Mouse (Mus musculus) granulocyte monocyte progenitor cell, adult 5-6 weeks (primary cell): Measurements from ENCODE around the gene Vmn1r43. TPM values are rescaled to one million over a fixed set of nuclear protein-coding genes. Genes with fewer than 3 reads are reported as not detected.
"Not testable (repeated sequence)": the region's sequence is repeated elsewhere in the genome, so short reads cannot be mapped to it uniquely, and the experiment has no call there.

Experiments
- ATAC-seq: replicated peaks from 2 replicates; pipeline ENCODE4 v1.8.0; 2016; ENCODE audit warnings: mild to moderate bottlenecking, moderate TSS enrichment, inconsistent platforms; ENCODE audit not compliant: poor library complexity, severe bottlenecking
- total RNA-seq, 2 experiments: library from RNA; stranded (forward) in 1 of 2; stranded (reverse) in 1 of 2; fragments of 200-712, 200-1000 nt in 1 of 2; fragments of >200 nt in 1 of 2; fragmentation: Nextera tagmentation in 1 of 2; gene quantifications; 2 replicates each; pipeline ENCODE4 v1.2.3; 2014 to 2017

The Vmn1r43 gene
- total RNA-seq (2014; fragmentation: Nextera tagmentation) = not detected in 2 replicates
- not detected in 2 replicates for total RNA-seq (2017)

- not testable (repeated sequence) for ATAC-seq
Observed at GRCm38 (mm10) chr6:89876313-89876712, at the start of gene Vmn1r43, which contains the start of gene Vmn1r42. TSS of gene Vmn1r43 (minus strand) at chr6:89876413. TSS of gene Vmn1r42 (minus strand) at chr6:89876413.

GRCm38 (mm10) chr6:89883812-89884211, 7.6 kb upstream of the Vmn1r43 start:
- ATAC-seq = no peak

- no peak for ATAC-seq
Observed at GRCm38 (mm10) chr6:89883360-89883759, 7.1 kb upstream of the Vmn1r43 start, which contains the start of gene Vmn1r44. TSS of gene Vmn1r44 (plus strand) at chr6:89883660.

GRCm38 (mm10) chr6:89880867-89881266, 4.7 kb upstream of the Vmn1r43 start:
- no peak for ATAC-seq

GRCm38 (mm10) chr6:89876963-89877362, 750 bp upstream of the Vmn1r43 start:
- ATAC-seq = no peak

GRCm38 (mm10) chr6:89867976-89868375, 8.2 kb downstream of the Vmn1r43 start:
- ATAC-seq = no peak

GRCm38 (mm10) chr6:89867276-89867675, 8.9 kb downstream of the Vmn1r43 start:
- no peak for ATAC-seq

GRCm38 (mm10) chr6:89863792-89864191, 12.4 kb downstream of the Vmn1r43 start:
- ATAC-seq = no peak

GRCm38 (mm10) chr6:89859839-89860238, 16.4 kb downstream of the Vmn1r43 start:
- no peak for ATAC-seq

GRCm38 (mm10) chr6:89857552-89857951, 18.7 kb downstream of the Vmn1r43 start:
- ATAC-seq = no peak

Other genes starting within 250 kb of the Vmn1r43 start
- 5.2 and 6.0 TPM in 2 replicates for gene Txnrd3, start 232.4 kb downstream of the Vmn1r43 start, total RNA-seq (2014; fragmentation: Nextera tagmentation)
- 7.6 and 9.1 TPM in 2 replicates for gene Txnrd3, start 232.4 kb downstream of the Vmn1r43 start, total RNA-seq (2017)
- gene Vmn1r40, start 168.9 kb downstream of the Vmn1r43 start, total RNA-seq (2014; fragmentation: Nextera tagmentation) = not detected in 2 replicates
- gene Vmn1r40, start 168.9 kb downstream of the Vmn1r43 start, total RNA-seq (2017) = not detected in 2 replicates
- gene Vmn1r41, start 135.6 kb downstream of the Vmn1r43 start, total RNA-seq (2014; fragmentation: Nextera tagmentation) = not detected in 2 replicates
- not detected in 2 replicates for gene Vmn1r41, start 135.6 kb downstream of the Vmn1r43 start, total RNA-seq (2017)
- gene Vmn1r42, start within 50 bp of the Vmn1r43 start, total RNA-seq (2014; fragmentation: Nextera tagmentation) = not detected in 2 replicates
- gene Vmn1r42, start within 50 bp of the Vmn1r43 start, total RNA-seq (2017) = not detected in 2 replicates
- gene Vmn1r44, start 7.2 kb upstream of the Vmn1r43 start, total RNA-seq (2014; fragmentation: Nextera tagmentation) = not detected in 2 replicates
- gene Vmn1r44, start 7.2 kb upstream of the Vmn1r43 start, total RNA-seq (2017) = not detected in 2 replicates
- gene Vmn1r45, start 64.2 kb upstream of the Vmn1r43 start, total RNA-seq (2014; fragmentation: Nextera tagmentation) = not detected in 2 replicates
- gene Vmn1r45, start 64.2 kb upstream of the Vmn1r43 start, total RNA-seq (2017) = not detected in 2 replicates
- gene Vmn1r46, start 92.9 kb upstream of the Vmn1r43 start, total RNA-seq (2014; fragmentation: Nextera tagmentation) = not detected in 2 replicates
- not detected in 2 replicates for gene Vmn1r46, start 92.9 kb upstream of the Vmn1r43 start, total RNA-seq (2017)
- not detected in 2 replicates for gene Vmn1r47, start 139.7 kb upstream of the Vmn1r43 start, total RNA-seq (2014; fragmentation: Nextera tagmentation)
- not detected in 2 replicates for gene Vmn1r47, start 139.7 kb upstream of the Vmn1r43 start, total RNA-seq (2017)
- not detected in 2 replicates for gene Vmn1r48, start 160.4 kb upstream of the Vmn1r43 start, total RNA-seq (2014; fragmentation: Nextera tagmentation)
- not detected in 2 replicates for gene Vmn1r48, start 160.4 kb upstream of the Vmn1r43 start, total RNA-seq (2017)
- not detected in 2 replicates for gene Vmn1r49, start 202.1 kb upstream of the Vmn1r43 start, total RNA-seq (2014; fragmentation: Nextera tagmentation)
- not detected in 2 replicates for gene Vmn1r49, start 202.1 kb upstream of the Vmn1r43 start, total RNA-seq (2017)
- not detected in 2 replicates for gene Vmn1r50, start 225.0 kb upstream of the Vmn1r43 start, total RNA-seq (2014; fragmentation: Nextera tagmentation)
- gene Vmn1r50, start 225.0 kb upstream of the Vmn1r43 start, total RNA-seq (2017) = not detected in 2 replicates
- not detected in 2 replicates for gene Vmn1r51, start 246.2 kb upstream of the Vmn1r43 start, total RNA-seq (2014; fragmentation: Nextera tagmentation)
- not detected in 2 replicates for gene Vmn1r51, start 246.2 kb upstream of the Vmn1r43 start, total RNA-seq (2017)